Mouse (Mus musculus): ENCODE results near the gene Ccdc8. TPM values are rescaled to one million over a fixed set of nuclear protein-coding genes. Genes with fewer than 3 reads are reported as not detected.

Gene Ccdc8
- total and polyA plus RNA-seq, 2 experiments, result 0.35 to 0.46 TPM

- Histone ChIP-seq H3K9ac (ENCODE audit: low read depth, low read length) (no peak overlapping the region), H3K27me3 (ENCODE audit: control insufficient read depth, insufficient read depth, low read length) (no peaks in the 10 kb centered on the region), H3K36me3 (ENCODE audit: control insufficient read depth, insufficient read depth, low read length) (no peaks in the 10 kb centered on the region), H3K27ac (replicated peaks; ENCODE audit: insufficient read depth, low read depth, low read length) (no peak overlapping the region), H3K79me2 (ENCODE audit: control insufficient read depth, insufficient read depth, low read length) (peaks cover 26% of the 10 kb centered on the region; the same call in 1 of the 2 replicates), H3K4me1 (ENCODE audit: control insufficient read depth, insufficient read depth, low read length) (peaks cover 25% of the 10 kb centered on the region), H3K4me3 (ENCODE audit: insufficient read depth, low read depth, low read length) (no peak overlapping the region)
- no peak for DNase-seq (ENCODE audit: extremely low read depth, low read depth, low spot score)
- 78% methylated on average over 7 of the region's 7 CpGs for WGBS
- TF ChIP-seq POLR2A (IDR thresholded peaks at IDR 0.05; ENCODE audit: extremely low read depth, insufficient read depth, low read length) (no peak), CTCF (IDR thresholded peaks at IDR 0.05; ENCODE audit: low read depth, low read length) (no peak)
Measured at GRCm38 (mm10) chr7:17028923-17029322, 36.4 kb downstream of the Ccdc8 start.

GRCm38 (mm10) chr7:17030239-17030638 lies 37.7 kb downstream of the Ccdc8 start:
- Histone ChIP-seq H3K4me1 (ENCODE audit: control insufficient read depth, insufficient read depth, low read length) (peaks cover 15% of the 10 kb centered on the region), H3K79me2 (ENCODE audit: control insufficient read depth, insufficient read depth, low read length) (peaks cover 15% of the 10 kb centered on the region; the same call in 1 of the 2 replicates), H3K9ac (ENCODE audit: low read depth, low read length) (no peak overlapping the region), H3K27ac (replicated peaks; ENCODE audit: insufficient read depth, low read depth, low read length) (no peak overlapping the region), H3K36me3 (ENCODE audit: control insufficient read depth, insufficient read depth, low read length) (no peaks in the 10 kb centered on the region), H3K4me3 (ENCODE audit: insufficient read depth, low read depth, low read length) (no peak overlapping the region), H3K27me3 (ENCODE audit: control insufficient read depth, insufficient read depth, low read length) (no peaks in the 10 kb centered on the region)
- whole genome bisulfite sequencing, result 89% methylated on average over 7 of the region's 7 CpGs
- TF ChIP-seq POLR2A (IDR thresholded peaks at IDR 0.05; ENCODE audit: extremely low read depth, insufficient read depth, low read length) (no peak), CTCF (IDR thresholded peaks at IDR 0.05; ENCODE audit: low read depth, low read length) (no peak)
- no peak for DNase-seq (ENCODE audit: extremely low read depth, low read depth, low spot score)

- Histone ChIP-seq H3K4me1 (ENCODE audit: control insufficient read depth, insufficient read depth, low read length) (no peaks in the 10 kb centered on the region), H3K27me3 (ENCODE audit: control insufficient read depth, insufficient read depth, low read length) (no peaks in the 10 kb centered on the region), H3K4me3 (ENCODE audit: insufficient read depth, low read depth, low read length) (no peak overlapping the region), H3K9ac (ENCODE audit: low read depth, low read length) (no peak overlapping the region), H3K36me3 (ENCODE audit: control insufficient read depth, insufficient read depth, low read length) (no peaks in the 10 kb centered on the region), H3K27ac (replicated peaks; ENCODE audit: insufficient read depth, low read depth, low read length) (no peak overlapping the region), H3K79me2 (ENCODE audit: control insufficient read depth, insufficient read depth, low read length) (no peaks in the 10 kb centered on the region)
- 91% methylated on average over 9 of the region's 9 CpGs for WGBS
- TF ChIP-seq POLR2A (IDR thresholded peaks at IDR 0.05; ENCODE audit: extremely low read depth, insufficient read depth, low read length) (no peak), CTCF (IDR thresholded peaks at IDR 0.05; ENCODE audit: low read depth, low read length) (no peak)
- DNase-seq (ENCODE audit: extremely low read depth, low read depth, low spot score), result no peak
Measured at GRCm38 (mm10) chr7:17038018-17038695, 45.6 kb downstream of the Ccdc8 start.

- Histone ChIP-seq H3K4me1 (ENCODE audit: control insufficient read depth, insufficient read depth, low read length) (no peaks in the 10 kb centered on the region), H3K4me3 (ENCODE audit: insufficient read depth, low read depth, low read length) (no peak overlapping the region), H3K27ac (replicated peaks; ENCODE audit: insufficient read depth, low read depth, low read length) (no peak overlapping the region), H3K27me3 (ENCODE audit: control insufficient read depth, insufficient read depth, low read length) (no peaks in the 10 kb centered on the region), H3K9ac (ENCODE audit: low read depth, low read length) (no peak overlapping the region), H3K79me2 (ENCODE audit: control insufficient read depth, insufficient read depth, low read length) (no peaks in the 10 kb centered on the region), H3K36me3 (ENCODE audit: control insufficient read depth, insufficient read depth, low read length) (no peaks in the 10 kb centered on the region)
- no peak for DNase-seq (ENCODE audit: extremely low read depth, low read depth, low spot score)
- TF ChIP-seq CTCF (IDR thresholded peaks at IDR 0.05; ENCODE audit: low read depth, low read length) (no peak), POLR2A (IDR thresholded peaks at IDR 0.05; ENCODE audit: extremely low read depth, insufficient read depth, low read length) (no peak)
- 84% methylated on average over 7 of the region's 7 CpGs for WGBS
Measured at GRCm38 (mm10) chr7:17039373-17039772, 46.9 kb downstream of the Ccdc8 start.

- WGBS, result 97% methylated on average over 1 of the region's 1 CpGs
- Histone ChIP-seq H3K27ac (replicated peaks; ENCODE audit: insufficient read depth, low read depth, low read length) (no peak overlapping the region), H3K36me3 (ENCODE audit: control insufficient read depth, insufficient read depth, low read length) (no peaks in the 10 kb centered on the region), H3K4me3 (ENCODE audit: insufficient read depth, low read depth, low read length) (no peak overlapping the region), H3K9ac (ENCODE audit: low read depth, low read length) (no peak overlapping the region), H3K79me2 (ENCODE audit: control insufficient read depth, insufficient read depth, low read length) (no peaks in the 10 kb centered on the region), H3K27me3 (ENCODE audit: control insufficient read depth, insufficient read depth, low read length) (no peaks in the 10 kb centered on the region), H3K4me1 (ENCODE audit: control insufficient read depth, insufficient read depth, low read length) (no peaks in the 10 kb centered on the region)
- TF ChIP-seq POLR2A (IDR thresholded peaks at IDR 0.05; ENCODE audit: extremely low read depth, insufficient read depth, low read length), result no peak
- TF ChIP-seq CTCF (IDR thresholded peaks at IDR 0.05; ENCODE audit: low read depth, low read length), result no peak
- no peak for DNase-seq (ENCODE audit: extremely low read depth, low read depth, low spot score)
Measured at GRCm38 (mm10) chr7:17045743-17046142, 53.2 kb downstream of the Ccdc8 start.

Other genes with a start within 250 kb of the Ccdc8 start
- 1.8 and 3.4 TPM in 2 replicates for gene Slc1a5, start 211.4 kb upstream of the Ccdc8 start, total RNA-seq (2014; rRNA removed)
- gene Slc1a5, start 211.4 kb upstream of the Ccdc8 start, polyA plus RNA-seq (2012; rRNA removed), result 2.6 and 4.2 TPM in 2 replicates
- gene Strn4, start 176.8 kb upstream of the Ccdc8 start, total RNA-seq (2014; rRNA removed), result 18.7 and 26.3 TPM in 2 replicates
- 39.5 and 52.7 TPM in 2 replicates for gene Strn4, start 176.8 kb upstream of the Ccdc8 start, polyA plus RNA-seq (2012; rRNA removed)
- gene Fkrp, start 176.0 kb upstream of the Ccdc8 start, total RNA-seq (2014; rRNA removed), result 5.5 and 6.3 TPM in 2 replicates
- gene Fkrp, start 176.0 kb upstream of the Ccdc8 start, polyA plus RNA-seq (2012; rRNA removed), result 14.3 and 15.3 TPM in 2 replicates
- 2.5 and 5.1 TPM in 2 replicates for gene Prkd2, start 149.8 kb upstream of the Ccdc8 start, total RNA-seq (2014; rRNA removed)
- gene Prkd2, start 149.8 kb upstream of the Ccdc8 start, polyA plus RNA-seq (2012; rRNA removed), result 7.8 and 11.7 TPM in 2 replicates
- under 0.01 and 0.20 TPM in 2 replicates for gene Dact3, start 117.4 kb upstream of the Ccdc8 start, total RNA-seq (2014; rRNA removed)
- 0.52 and 0.64 TPM in 2 replicates for gene Dact3, start 117.4 kb upstream of the Ccdc8 start, polyA plus RNA-seq (2012; rRNA removed)
- gene Gng8, start 100.9 kb upstream of the Ccdc8 start, total RNA-seq (2014; rRNA removed), result not detected in 2 replicates
- 0.25 and 0.26 TPM in 2 replicates for gene Gng8, start 100.9 kb upstream of the Ccdc8 start, polyA plus RNA-seq (2012; rRNA removed)
- gene Ptgir, start 86.2 kb upstream of the Ccdc8 start, total RNA-seq (2014; rRNA removed), result 0.07 and 0.09 TPM in 2 replicates
- 0.09 and 0.33 TPM in 2 replicates for gene Ptgir, start 86.2 kb upstream of the Ccdc8 start, polyA plus RNA-seq (2012; rRNA removed)
- gene Calm3, start 68.6 kb upstream of the Ccdc8 start, total RNA-seq (2014; rRNA removed), result 64.9 and 77.4 TPM in 2 replicates
- gene Calm3, start 68.6 kb upstream of the Ccdc8 start, polyA plus RNA-seq (2012; rRNA removed), result 72.0 and 78.1 TPM in 2 replicates
- under 0.01 and 0.07 TPM in 2 replicates for gene Pnmal2, start 48.0 kb upstream of the Ccdc8 start, total RNA-seq (2014; rRNA removed)
- gene Pnmal2, start 48.0 kb upstream of the Ccdc8 start, polyA plus RNA-seq (2012; rRNA removed), result 0.02 and 0.10 TPM in 2 replicates
- gene Pnmal1, start 33.0 kb upstream of the Ccdc8 start, total RNA-seq (2014; rRNA removed), result not detected in 2 replicates
- not detected in 2 replicates for gene Pnmal1, start 33.0 kb upstream of the Ccdc8 start, polyA plus RNA-seq (2012; rRNA removed)
- 0.07 TPM in 1 of 2 replicates, not detected in the other for gene Gm42372, start 9.6 kb upstream of the Ccdc8 start, total RNA-seq (2014; rRNA removed)
- not detected in 2 replicates for gene Gm42372, start 9.6 kb upstream of the Ccdc8 start, polyA plus RNA-seq (2012; rRNA removed)
- gene Ppp5c, start 35.2 kb downstream of the Ccdc8 start, total RNA-seq (2014; rRNA removed), result 24.2 and 39.9 TPM in 2 replicates
- gene Ppp5c, start 35.2 kb downstream of the Ccdc8 start, polyA plus RNA-seq (2012; rRNA removed), result 93.2 and 112 TPM in 2 replicates
- 0.07 and 0.09 TPM in 2 replicates for gene Hif3a, start 69.7 kb downstream of the Ccdc8 start, total RNA-seq (2014; rRNA removed)
- gene Hif3a, start 69.7 kb downstream of the Ccdc8 start, polyA plus RNA-seq (2012; rRNA removed), result 0.01 and 0.05 TPM in 2 replicates
- not detected in 2 replicates for gene Psg16, start 81.3 kb downstream of the Ccdc8 start, total RNA-seq (2014; rRNA removed)
- gene Psg16, start 81.3 kb downstream of the Ccdc8 start, polyA plus RNA-seq (2012; rRNA removed), result not detected in 2 replicates
- not detected in 2 replicates for gene Ceacam3, start 157.6 kb downstream of the Ccdc8 start, total RNA-seq (2014; rRNA removed)
- gene Ceacam3, start 157.6 kb downstream of the Ccdc8 start, polyA plus RNA-seq (2012; rRNA removed), result not detected in 2 replicates
- gene Psg29, start 210.8 kb downstream of the Ccdc8 start, total RNA-seq (2014; rRNA removed), result not detected in 2 replicates
- not detected in 2 replicates for gene Psg29, start 210.8 kb downstream of the Ccdc8 start, polyA plus RNA-seq (2012; rRNA removed)